Mouse (Mus musculus): Measurements from ENCODE around the gene Kcnv2.

Kcnv2 gene

GRCm38 (mm10) chr19:27366113-27366746 is 43.8 kb downstream of the Kcnv2 start:
- DNase-seq, result no peak

GRCm38 (mm10) chr19:27369461-27370135 is 47.2 kb downstream of the Kcnv2 start:
- no peak for DNase-seq

GRCm38 (mm10) chr19:27370174-27370573 is 47.8 kb downstream of the Kcnv2 start:
- DNase-seq, result no peak

GRCm38 (mm10) chr19:27370784-27371183 is 48.4 kb downstream of the Kcnv2 start:
- no peak for DNase-seq

GRCm38 (mm10) chr19:27379712-27380401 is 57.5 kb downstream of the Kcnv2 start:
- DNase-seq, result no peak

GRCm38 (mm10) chr19:27382131-27382530 is 59.7 kb downstream of the Kcnv2 start:
- DNase-seq, result no peak

- DNase-seq, result no peak
Measured at GRCm38 (mm10) chr19:27383266-27383665, 60.9 kb downstream of the Kcnv2 start.

- no peak for DNase-seq
Measured at GRCm38 (mm10) chr19:27385304-27385703, 62.9 kb downstream of the Kcnv2 start.

Data from cerebellum, adult 11 months (tissue).